In the genomic region with DNA sequence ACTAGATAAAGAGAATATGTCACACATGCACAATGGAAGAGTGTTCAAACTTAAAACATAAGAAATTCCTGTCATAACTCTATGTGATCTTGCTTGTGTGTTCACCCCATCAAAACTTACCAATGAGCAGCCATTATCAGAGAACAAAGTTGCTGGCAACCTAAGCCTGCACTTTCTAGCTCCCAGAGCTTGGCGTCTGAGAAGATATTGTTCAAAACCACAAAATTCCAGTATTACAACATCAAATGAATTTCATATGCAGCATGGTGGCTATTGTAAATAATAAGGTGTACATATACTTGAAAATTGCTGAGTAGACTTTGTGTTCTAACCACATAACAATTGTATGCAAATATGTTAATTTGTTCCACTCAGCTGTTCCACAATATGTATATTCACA, we compare ENCODE assay signal across 28 mouse cellular contexts. TPM values are rescaled to one million over a fixed set of nuclear protein-coding genes. Genes with fewer than 3 reads are reported as not detected.
"Had no signal": no experiment of that assay in that cellular context is flagged by ENCODE, and none has a peak within 500 bp of the region (broad histone marks: within the 10 kb centered on the region; RNA-seq: fewer than 3 reads in every experiment).

No protein-coding gene starts in this region.

- DNase-seq: left cerebral cortex, postnatal 4 days; liver; liver, embryonic 13.5 days; liver, postnatal 0 days; lung, adult 18-20 months; lung, adult 2 months; lung, embryonic 14.5 days; lung, postnatal 10 days; lung, postnatal 14 days; lung, postnatal 36 days; lung, postnatal 4 days; midbrain, embryonic 14.5 days had no signal

- H3K27me3 ChIP-seq: limb, embryonic 12.5 days; limb, embryonic 13.5 days; limb, embryonic 15.5 days; liver, embryonic 12.5 days; liver, embryonic 13.5 days; liver, embryonic 15.5 days; lung, embryonic 15.5 days; megakaryocyte, embryonic 14.5 days; midbrain, embryonic 12.5 days; midbrain, embryonic 15.5 days; neural tube, embryonic 12.5 days had no signal

- H3K36me3 ChIP-seq: limb, embryonic 10.5 days; limb, embryonic 12.5 days; limb, embryonic 13.5 days; limb, embryonic 15.5 days; liver, embryonic 12.5 days; liver, embryonic 13.5 days; liver, embryonic 15.5 days; lung, embryonic 15.5 days; midbrain, embryonic 10.5 days; midbrain, embryonic 12.5 days; midbrain, embryonic 13.5 days; midbrain, embryonic 15.5 days; neural tube, embryonic 12.5 days had no signal

- H3K4me3 ChIP-seq: limb, embryonic 10.5 days; limb, embryonic 12.5 days; limb, embryonic 13.5 days; limb, embryonic 15.5 days; liver, embryonic 12.5 days; liver, embryonic 13.5 days; liver, embryonic 15.5 days; lung, embryonic 15.5 days; megakaryocyte, embryonic 14.5 days; midbrain, embryonic 10.5 days; midbrain, embryonic 12.5 days; midbrain, embryonic 13.5 days; midbrain, embryonic 15.5 days; myocyte; neural tube, embryonic 12.5 days had no signal

- H3K4me1 ChIP-seq: limb, embryonic 10.5 days; limb, embryonic 12.5 days; limb, embryonic 13.5 days; limb, embryonic 15.5 days; liver, embryonic 12.5 days; liver, embryonic 13.5 days; liver, embryonic 15.5 days; lung, embryonic 15.5 days; megakaryocyte, embryonic 14.5 days; midbrain, embryonic 10.5 days; midbrain, embryonic 12.5 days; midbrain, embryonic 13.5 days; midbrain, embryonic 15.5 days; neural tube, embryonic 12.5 days had no signal

- H3K27ac ChIP-seq: limb, embryonic 10.5 days; limb, embryonic 12.5 days; limb, embryonic 13.5 days; limb, embryonic 15.5 days; liver, embryonic 12.5 days; liver, embryonic 13.5 days; liver, embryonic 14.5 days; liver, embryonic 15.5 days; lung, embryonic 15.5 days; macrophage; midbrain, embryonic 10.5 days; midbrain, embryonic 12.5 days; midbrain, embryonic 13.5 days; midbrain, embryonic 15.5 days; neural tube, embryonic 12.5 days had no signal

RNA-seq across cellular contexts. Expression of gene Pdk4, which starts 6.7 kb away (rescaled TPM):
- polyA plus RNA-seq: macrophage had no signal
